Mouse (Mus musculus) cerebellum, adult 18-20 months (tissue): ENCODE results near the gene Gcg.

Experiments used
- DNase-seq, 2 experiments: peaks; one replicate each; pipeline ENCODE4 v3.0.0; 2021

Gcg gene

GRCm38 (mm10) chr2:62483550-62483949, at the start of gene Gcg:
Gene Gcg (minus strand): TSS chr2:62483650.
- DNase-seq: no peak

- DNase-seq: no peak
These were observed 47.6 kb upstream of the Gcg start for GRCm38 (mm10) chr2:62531065-62531464.

DNA sequence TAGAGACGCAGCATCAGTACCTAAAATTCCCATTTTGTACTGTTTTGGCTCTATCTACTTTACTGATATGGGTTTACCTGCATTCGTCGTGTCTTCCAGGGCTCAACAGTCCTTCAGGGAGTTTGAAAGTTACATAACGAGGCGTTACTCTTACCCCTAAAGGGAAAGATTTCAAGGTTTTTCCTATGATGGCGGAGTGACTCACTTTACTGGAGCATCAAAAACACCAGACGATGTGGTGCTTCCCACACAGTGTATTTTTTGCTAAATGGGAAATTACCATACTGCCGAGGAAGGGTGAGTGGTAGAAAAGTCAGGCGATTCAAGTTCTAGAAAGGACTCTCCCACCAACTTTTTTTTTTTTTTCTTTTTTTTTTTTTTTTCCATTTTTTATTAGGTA, 42.9 kb upstream of the Gcg start:
- no peak for DNase-seq

- DNase-seq: no peak
These were observed 34.3 kb upstream of the Gcg start for GRCm38 (mm10) chr2:62517790-62518189.

GRCm38 (mm10) chr2:62514477-62514876, 31.0 kb upstream of the Gcg start:
- DNase-seq: no peak

DNA sequence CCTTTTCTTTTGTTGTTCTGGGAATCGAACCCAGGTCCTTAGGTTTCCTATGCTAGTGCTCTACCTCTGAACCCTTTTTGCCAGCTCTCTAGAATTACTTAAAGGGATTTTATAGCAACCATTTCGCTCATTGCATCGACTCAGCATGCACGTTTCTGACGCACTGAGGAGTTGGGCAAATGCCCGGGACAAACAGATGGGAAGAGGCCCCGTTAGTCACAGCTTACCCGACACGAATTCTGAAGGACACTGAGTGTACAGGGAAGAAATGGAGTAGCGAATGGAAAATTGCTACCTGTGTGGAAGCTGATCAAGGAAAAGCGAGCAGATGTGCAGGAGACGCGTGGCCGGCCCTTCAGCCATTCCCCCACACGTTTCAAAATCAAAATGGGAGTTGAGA, 30.0 kb upstream of the Gcg start:
- peak; percentile 44 to 58 for DNase-seq

GRCm38 (mm10) chr2:62507130-62507529, 23.7 kb upstream of the Gcg start:
- DNase-seq: no peak

DNA sequence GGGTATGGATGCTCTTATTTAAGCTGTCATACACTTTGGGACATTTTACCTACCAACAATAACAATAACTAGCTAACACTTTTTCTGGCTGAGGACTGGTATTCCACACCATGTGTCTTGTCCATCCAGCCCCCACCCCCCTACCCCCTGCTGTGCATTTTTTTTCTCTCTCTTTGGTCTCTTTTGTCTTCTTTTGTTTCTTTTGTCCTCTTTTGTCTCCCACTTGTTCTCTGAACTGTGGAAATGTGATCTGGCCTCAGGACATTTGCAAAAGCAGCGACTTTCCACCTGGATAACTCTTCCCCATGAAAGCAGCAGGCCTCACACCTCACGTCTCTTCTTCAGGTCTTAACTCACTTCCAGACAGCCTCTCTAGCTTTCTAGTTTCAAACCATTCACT, 23.0 kb upstream of the Gcg start:
- no peak for DNase-seq

- DNase-seq: no peak
These were observed 20.9 kb upstream of the Gcg start for GRCm38 (mm10) chr2:62504269-62504796.

DNA sequence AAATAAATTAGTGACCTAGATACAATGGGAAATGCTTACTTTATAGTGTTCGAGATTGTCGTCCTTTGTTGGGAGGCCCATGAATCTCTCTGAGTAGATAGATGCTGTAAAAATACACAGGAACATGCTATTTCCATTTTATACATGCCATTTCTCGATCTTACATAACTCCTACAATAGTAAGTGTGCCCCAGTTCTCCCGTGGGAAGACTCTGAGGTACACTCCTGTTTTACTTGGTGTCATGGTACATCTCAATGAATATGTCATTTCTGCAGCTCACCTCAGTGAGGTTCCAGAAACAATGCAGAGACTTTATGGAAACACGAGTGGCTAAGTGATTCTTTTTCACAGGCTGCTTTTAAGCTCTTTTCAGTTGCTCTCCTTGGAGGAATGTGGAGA, 19.9 kb upstream of the Gcg start:
- no peak for DNase-seq

DNA sequence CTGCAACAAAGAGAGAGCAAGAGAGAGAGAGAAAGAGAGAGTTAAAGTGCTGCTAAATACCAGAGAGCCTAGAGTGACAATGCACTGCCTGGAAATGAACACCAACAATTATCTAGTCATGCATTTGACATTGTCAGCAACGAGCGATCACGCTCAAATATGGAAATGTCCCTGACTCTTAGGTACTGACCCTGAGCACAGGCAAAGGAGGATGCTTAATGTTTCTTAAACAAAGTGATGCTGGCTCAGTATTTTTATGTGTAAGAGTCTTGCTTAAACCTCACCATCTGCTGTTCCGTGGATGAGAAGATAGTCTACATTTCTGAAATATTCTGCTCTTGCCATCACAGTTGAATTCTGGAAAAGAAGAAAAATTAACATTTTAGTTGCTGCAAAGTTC, 19.1 kb upstream of the Gcg start:
- DNase-seq: no peak

- no peak for DNase-seq
These were observed 15.4 kb upstream of the Gcg start for GRCm38 (mm10) chr2:62498821-62499220.

DNA sequence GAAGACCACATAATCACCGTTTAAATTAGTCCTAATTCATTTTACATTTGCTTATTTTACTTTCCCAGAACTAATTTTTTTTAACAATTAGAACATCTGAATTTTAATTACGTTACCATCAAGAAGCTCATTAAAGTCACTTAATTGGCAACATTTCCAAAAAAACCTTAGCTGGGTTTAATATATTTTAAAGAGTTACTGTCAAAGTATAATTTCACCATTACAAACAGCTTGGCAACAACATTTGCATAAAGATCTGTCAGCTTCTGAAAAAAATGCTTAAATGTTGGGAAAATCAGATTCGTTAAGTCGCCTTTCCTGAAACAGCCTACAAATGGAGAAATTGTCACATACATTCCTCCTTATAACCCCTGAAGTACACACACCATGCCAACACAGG, 14.6 kb upstream of the Gcg start:
- DNase-seq: no peak

DNA sequence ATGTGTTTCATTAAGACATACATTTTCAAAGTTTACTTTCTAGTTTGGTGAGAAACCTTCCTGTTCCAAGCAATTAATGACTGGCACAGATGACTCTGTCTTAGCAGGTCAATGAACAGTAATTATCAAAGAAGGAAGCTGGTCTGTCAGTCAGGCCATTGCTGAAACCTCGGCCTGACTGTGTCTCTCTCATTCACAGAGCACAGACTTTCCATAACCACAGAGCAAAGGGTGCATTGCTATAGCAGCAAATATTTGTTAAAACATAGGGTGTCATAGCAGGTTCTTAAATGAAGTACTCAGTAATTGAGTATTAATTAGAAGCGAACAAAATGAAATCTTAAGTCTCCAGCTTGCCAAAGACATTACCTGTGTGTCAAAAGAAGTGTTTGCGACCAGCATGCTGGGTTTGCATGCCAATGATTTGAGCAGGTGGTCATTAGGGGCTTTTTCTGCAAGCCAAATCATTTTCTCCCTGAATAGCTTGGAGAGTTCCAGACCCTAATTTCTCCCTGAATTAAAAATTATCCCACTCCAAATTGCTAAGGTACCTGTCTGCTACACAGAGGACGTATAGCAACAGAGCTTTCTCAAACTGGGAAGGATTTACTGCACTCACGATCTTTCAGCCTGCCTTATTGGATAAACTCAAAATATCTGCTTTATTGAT, 14.0 kb upstream of the Gcg start:
- no peak for DNase-seq

GRCm38 (mm10) chr2:62495407-62495806, 12.0 kb upstream of the Gcg start:
- no peak for DNase-seq

DNA sequence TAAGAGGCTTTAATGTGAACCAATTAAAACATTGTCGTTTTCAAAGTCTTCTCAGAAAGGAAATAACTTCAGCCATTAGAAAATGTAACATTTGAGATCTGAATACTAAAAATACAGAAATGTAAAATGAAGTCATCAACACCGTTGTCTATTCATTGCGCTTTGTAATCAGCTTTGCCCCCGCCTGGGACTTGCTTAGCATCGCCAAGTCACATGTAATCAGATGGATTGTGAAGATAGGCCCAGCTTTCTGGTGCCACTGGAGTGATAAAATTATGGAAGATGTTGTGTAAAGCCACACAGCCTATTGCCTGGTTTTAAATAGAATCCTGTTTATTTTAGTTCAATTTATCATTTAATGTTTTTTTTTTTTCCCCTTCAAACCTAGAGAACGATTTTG, 6.4 kb upstream of the Gcg start:
- DNase-seq: no peak

GRCm38 (mm10) chr2:62484906-62485305, 1.5 kb upstream of the Gcg start:
- DNase-seq: no peak

- DNase-seq: no peak
These were observed 2.9 kb downstream of the Gcg start for GRCm38 (mm10) chr2:62480285-62481198.

GRCm38 (mm10) chr2:62469551-62469950, 13.9 kb downstream of the Gcg start:
- no peak for DNase-seq

GRCm38 (mm10) chr2:62463287-62463686, 20.2 kb downstream of the Gcg start:
- no peak for DNase-seq

DNA sequence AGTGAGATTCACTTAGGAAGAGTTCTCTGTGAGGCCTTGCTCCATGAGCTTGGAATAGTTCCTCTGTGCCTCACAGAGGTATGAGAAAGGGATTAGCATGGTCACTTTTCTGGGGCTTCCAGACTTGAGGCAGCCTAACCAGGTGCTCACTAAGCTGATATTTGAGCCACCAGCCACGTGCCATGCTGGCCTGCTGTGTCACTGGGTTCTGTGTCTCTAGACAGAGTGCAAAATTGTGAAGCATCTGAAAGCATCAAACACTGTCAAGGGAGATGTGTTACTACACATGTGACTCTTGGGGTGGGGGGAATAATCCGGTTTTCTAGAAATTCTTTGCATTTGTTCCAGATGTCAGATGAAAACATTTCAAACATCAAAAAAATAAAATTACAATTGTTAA, 21.3 kb downstream of the Gcg start:
- no peak for DNase-seq

- DNase-seq: no peak
These were observed 22.5 kb downstream of the Gcg start for GRCm38 (mm10) chr2:62460815-62461450.

DNA sequence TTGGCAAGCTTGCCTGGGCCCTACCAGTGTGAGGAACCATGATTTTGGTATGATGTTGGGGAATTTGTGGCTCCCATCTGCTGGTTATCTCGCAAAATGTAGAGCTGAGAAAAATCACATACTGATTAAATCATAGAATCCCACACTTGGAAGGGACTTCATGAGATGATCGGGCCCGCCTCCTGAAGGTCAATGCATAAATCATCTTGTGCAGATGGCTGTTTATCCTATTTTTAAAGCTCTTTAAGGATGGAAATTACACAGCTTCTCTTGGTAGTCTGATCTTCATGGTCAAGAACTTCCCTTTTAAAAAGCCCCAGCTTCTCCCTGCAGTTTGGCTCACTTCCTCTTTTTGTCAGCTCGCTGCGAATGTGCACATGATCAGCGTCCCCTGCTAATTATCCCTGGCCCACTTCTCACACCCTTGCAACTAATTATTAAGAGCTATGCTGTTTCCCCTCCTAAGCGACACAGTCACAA, 23.2 kb downstream of the Gcg start:
- DNase-seq: no peak
